Mouse (Mus musculus) lung, embryonic 15.5 days (tissue): ENCODE data around the gene Dnajb14. TPM values are rescaled to one million over a fixed set of nuclear protein-coding genes. Genes with fewer than 3 reads are reported as not detected.
"Not testable (repeated sequence)": the region's sequence is repeated elsewhere in the genome, so short reads cannot be mapped to it uniquely, and the experiment has no call there.

Experiments
- ATAC-seq: fragments of 200-750 bp; cut with Nextera tagmentation; 2 replicates; pipeline ENCODE4 v1.8.0; 2017; ENCODE audit warnings: moderate number of reproducible peaks, borderline replicate concordance; ENCODE audit not compliant: low FRiP score, low TSS enrichment; ENCODE audit errors: extremely low read depth
- H3K27ac ChIP-seq: fragments of 300-500 bp; sonication (generic); 2 replicates; pipeline ENCODE4 v1.5.1; 2015; ENCODE audit warnings: moderate library complexity, mild to moderate bottlenecking, inconsistent platforms
- H3K27me3 ChIP-seq: fragments of 300-500 bp; sonication (generic); 2 replicates; pipeline ENCODE4 v1.6.1; 2015; ENCODE audit warnings: inconsistent platforms
- H3K36me3 ChIP-seq: fragments of 300-500 bp; sonication (generic); 2 replicates; pipeline ENCODE4 v1.6.1; 2015; ENCODE audit warnings: inconsistent platforms
- H3K4me1 ChIP-seq: fragments of 300-500 bp; sonication (generic); 2 replicates; pipeline ENCODE4 v1.6.1; 2015; ENCODE audit warnings: inconsistent platforms
- H3K4me2 ChIP-seq: fragments of 300-500 bp; sonication (generic); 2 replicates; pipeline ENCODE4 v1.6.1; 2015; ENCODE audit warnings: inconsistent platforms, mild to moderate bottlenecking, moderate library complexity
- H3K4me3 ChIP-seq: fragments of 300-500 bp; sonication (generic); 2 replicates; pipeline ENCODE4 v1.5.1; 2015; ENCODE audit warnings: mild to moderate bottlenecking, inconsistent platforms
- H3K9ac ChIP-seq: fragments of 300-500 bp; sonication (generic); 2 replicates; pipeline ENCODE4 v1.6.1; 2015; ENCODE audit warnings: inconsistent platforms
- H3K9me3 ChIP-seq: fragments of 300-500 bp; sonication (generic); 2 replicates; pipeline ENCODE4 v1.6.1; 2016; ENCODE audit warnings: inconsistent platforms
- WGBS: fragments of 180-500 bp; shearing (Covaris S2); methylation state at CpG from one replicate; pipeline ENCODE4 v1.1.7; 2015; 5-methylcytosine and 5-hydroxymethylcytosine counted together
- polyA plus RNA-seq: library from polyadenylated mRNA; unstranded; fragments of >200 nt; fragmentation: Nextera tagmentation; extraction: Ambion mirVana; gene quantifications from 2 replicates; pipeline ENCODE4 v1.2.1, GENCODE M21; 2015

Gene Dnajb14
- polyA plus RNA-seq, 1 experiment from 2014 or later = 10.3 TPM

GRCm38 (mm10) chr3:137946827-137947226 lies 79.4 kb downstream of the Dnajb14 start:
- H3K27ac ChIP-seq = no peak overlapping the region
- H3K4me2 ChIP-seq = no peak overlapping the region
- H3K36me3 ChIP-seq = no peaks in the 10 kb centered on the region
- no peaks in the 10 kb centered on the region for H3K9me3 ChIP-seq
- H3K9ac ChIP-seq = no peak overlapping the region
- no peak for ATAC-seq
- 85% methylated on average over 3 of the region's 3 CpGs for WGBS
- H3K4me3 ChIP-seq = no peak overlapping the region
- peaks cover 3% of the 10 kb centered on the region for H3K4me1 ChIP-seq
- no peaks in the 10 kb centered on the region for H3K27me3 ChIP-seq

- Histone ChIP-seq H3K36me3 (no peaks in the 10 kb centered on the region), H3K27ac (no peak overlapping the region), H3K4me1 (peaks cover 10% of the 10 kb centered on the region), H3K9ac (no peak overlapping the region), H3K27me3 (no peaks in the 10 kb centered on the region), H3K4me3 (no peak overlapping the region), H3K9me3 (no peaks in the 10 kb centered on the region), H3K4me2 (no peak overlapping the region)
- 61% methylated on average over 4 of the region's 4 CpGs for WGBS
- no peak for ATAC-seq
These were observed 80.0 kb downstream of the Dnajb14 start for GRCm38 (mm10) chr3:137947525-137947924.

GRCm38 (mm10) chr3:137950191-137950885 lies 82.9 kb downstream of the Dnajb14 start:
- H3K36me3 ChIP-seq = no peaks in the 10 kb centered on the region
- H3K9ac ChIP-seq = no peak overlapping the region
- H3K4me1 ChIP-seq = peaks cover 22% of the 10 kb centered on the region
- no peaks in the 10 kb centered on the region for H3K27me3 ChIP-seq
- no peak for ATAC-seq
- no peak overlapping the region for H3K27ac ChIP-seq
- no peak overlapping the region for H3K4me3 ChIP-seq
- no peaks in the 10 kb centered on the region for H3K9me3 ChIP-seq
- H3K4me2 ChIP-seq = no peak overlapping the region
- WGBS = 80% methylated on average over 10 of the region's 10 CpGs

- WGBS = 74% methylated on average over 3 of the region's 3 CpGs
- not testable (repeated sequence) for H3K36me3 ChIP-seq, H3K4me3 ChIP-seq, H3K4me2 ChIP-seq, ATAC-seq, H3K9ac ChIP-seq, H3K9me3 ChIP-seq, H3K27ac ChIP-seq, H3K27me3 ChIP-seq
- peaks cover 28% of the 10 kb centered on the region for H3K4me1 ChIP-seq
These were observed 83.8 kb downstream of the Dnajb14 start for GRCm38 (mm10) chr3:137951302-137951701.

- ATAC-seq = no peak
- no peak overlapping the region for H3K4me2 ChIP-seq
These were observed 84.3 kb downstream of the Dnajb14 start for GRCm38 (mm10) chr3:137951819-137952218.

GRCm38 (mm10) chr3:137952225-137952913 lies 84.9 kb downstream of the Dnajb14 start:
- H3K9me3 ChIP-seq = no peaks in the 10 kb centered on the region
- no peak overlapping the region for H3K4me3 ChIP-seq
- 12% methylated on average over 4 of the region's 4 CpGs for WGBS
- no peak overlapping the region for H3K9ac ChIP-seq
- H3K27ac ChIP-seq = peak overlapping the region; percentile 45
- peak overlapping the region; percentile 21; the same call in 1 of the 2 replicates for H3K4me2 ChIP-seq
- no peaks in the 10 kb centered on the region for H3K27me3 ChIP-seq
- no peaks in the 10 kb centered on the region for H3K36me3 ChIP-seq
- ATAC-seq = peak; percentile 56; the same call in 1 of the 2 replicates
- H3K4me1 ChIP-seq = peaks cover 28% of the 10 kb centered on the region

More at GRCm38 (mm10) chr3:137951819-137952218, 84.3 kb downstream of the Dnajb14 start:
- Histone ChIP-seq H3K9me3 (no peaks in the 10 kb centered on the region), H3K27me3 (no peaks in the 10 kb centered on the region), H3K36me3 (no peaks in the 10 kb centered on the region), H3K9ac (no peak overlapping the region), H3K4me1 (peaks cover 28% of the 10 kb centered on the region), H3K27ac (peak overlapping the region; percentile 45), H3K4me3 (no peak overlapping the region)
- 22% methylated on average over 7 of the region's 7 CpGs for WGBS

- peak overlapping the region; percentile 45; the same call in 1 of the 2 replicates for H3K27ac ChIP-seq
- no peaks in the 10 kb centered on the region for H3K36me3 ChIP-seq
- peaks cover 28% of the 10 kb centered on the region for H3K4me1 ChIP-seq
- H3K4me3 ChIP-seq = no peak overlapping the region
- WGBS = 32% methylated on average over 14 of the region's 14 CpGs
- no peaks in the 10 kb centered on the region for H3K9me3 ChIP-seq
- no peaks in the 10 kb centered on the region for H3K27me3 ChIP-seq
- H3K4me2 ChIP-seq = peak overlapping the region; percentile 21
- no peak overlapping the region for H3K9ac ChIP-seq
- peak; percentile 80; the same call in 1 of the 2 replicates for ATAC-seq
These were observed 85.7 kb downstream of the Dnajb14 start for GRCm38 (mm10) chr3:137952914-137953880.

- Histone ChIP-seq H3K4me1 (peaks cover 28% of the 10 kb centered on the region), H3K4me2 (no peak overlapping the region), H3K4me3 (no peak overlapping the region), H3K27ac (no peak overlapping the region), H3K27me3 (no peaks in the 10 kb centered on the region), H3K36me3 (no peaks in the 10 kb centered on the region), H3K9me3 (no peaks in the 10 kb centered on the region), H3K9ac (no peak overlapping the region)
- ATAC-seq = no peak
- 67% methylated on average over 23 of the region's 23 CpGs for WGBS
These were observed 86.9 kb downstream of the Dnajb14 start for GRCm38 (mm10) chr3:137954256-137954916.

- H3K9ac ChIP-seq = no peak overlapping the region; the same call in 1 of the 2 replicates
These were observed 88.1 kb downstream of the Dnajb14 start for GRCm38 (mm10) chr3:137955560-137956081.

GRCm38 (mm10) chr3:137957864-137958263 lies 90.4 kb downstream of the Dnajb14 start:
- Histone ChIP-seq H3K4me1 (peaks cover 15% of the 10 kb centered on the region), H3K36me3 (no peaks in the 10 kb centered on the region), H3K27me3 (no peaks in the 10 kb centered on the region), H3K9me3 (no peaks in the 10 kb centered on the region), H3K9ac (no peak overlapping the region), H3K4me2 (no peak overlapping the region), H3K4me3 (no peak overlapping the region), H3K27ac (no peak overlapping the region)
- WGBS = 76% methylated on average over 9 of the region's 9 CpGs
- no peak for ATAC-seq

More at GRCm38 (mm10) chr3:137955560-137956081, 88.1 kb downstream of the Dnajb14 start:
- Histone ChIP-seq H3K36me3 (no peaks in the 10 kb centered on the region), H3K9me3 (no peaks in the 10 kb centered on the region), H3K27me3 (no peaks in the 10 kb centered on the region), H3K27ac (no peak overlapping the region), H3K4me1 (peaks cover 28% of the 10 kb centered on the region), H3K4me3 (peak overlapping the region; percentile 16; the same call in 1 of the 2 replicates), H3K4me2 (peak overlapping the region; percentile 49)
- WGBS = 13% methylated on average over 16 of the region's 16 CpGs
- ATAC-seq = no peak

- H3K9ac ChIP-seq = no peak overlapping the region
- H3K27me3 ChIP-seq = no peaks in the 10 kb centered on the region
- 96% methylated on average over 4 of the region's 4 CpGs for WGBS
- ATAC-seq = no peak
- H3K9me3 ChIP-seq = no peaks in the 10 kb centered on the region
- H3K36me3 ChIP-seq = no peaks in the 10 kb centered on the region
- no peak overlapping the region for H3K27ac ChIP-seq
- no peak overlapping the region for H3K4me2 ChIP-seq
- H3K4me1 ChIP-seq = peaks cover 11% of the 10 kb centered on the region
- H3K4me3 ChIP-seq = no peak overlapping the region
These were observed 90.9 kb downstream of the Dnajb14 start for GRCm38 (mm10) chr3:137958352-137958751.
